Mouse (Mus musculus) liver, adult 2 months (tissue): ENCODE data around the gene Zbtb49.

Experiments
- CTCF ChIP-seq: fragments of 200-500 bp; IDR thresholded peaks from 2 replicates; pipeline ENCODE4 v1.5.1; 2011; ENCODE audit warnings: low read depth, low read length, control low read depth
- POLR2A ChIP-seq: fragments of 200-500 bp; IDR thresholded peaks from 2 replicates; pipeline ENCODE4 v1.6.1; 2011; ENCODE audit warnings: low read length, control low read depth; ENCODE audit not compliant: insufficient read depth; ENCODE audit errors: extremely low read depth

- TF ChIP-seq CTCF: no peak
- no peak for TF ChIP-seq POLR2A
Measured at GRCm38 (mm10) chr5:38258034-38258772, 37.9 kb upstream of the Zbtb49 start.
